Mouse (Mus musculus): ENCODE data around the gene Peg12. TPM values are rescaled to one million over a fixed set of nuclear protein-coding genes. Genes with fewer than 3 reads are reported as not detected.
A peak's percentile ranks its signal among the peaks of the same experiment; 100 is the strongest.

The Peg12 gene
- polyA plus RNA-seq, 1 experiment: 0.47 TPM

DNA sequence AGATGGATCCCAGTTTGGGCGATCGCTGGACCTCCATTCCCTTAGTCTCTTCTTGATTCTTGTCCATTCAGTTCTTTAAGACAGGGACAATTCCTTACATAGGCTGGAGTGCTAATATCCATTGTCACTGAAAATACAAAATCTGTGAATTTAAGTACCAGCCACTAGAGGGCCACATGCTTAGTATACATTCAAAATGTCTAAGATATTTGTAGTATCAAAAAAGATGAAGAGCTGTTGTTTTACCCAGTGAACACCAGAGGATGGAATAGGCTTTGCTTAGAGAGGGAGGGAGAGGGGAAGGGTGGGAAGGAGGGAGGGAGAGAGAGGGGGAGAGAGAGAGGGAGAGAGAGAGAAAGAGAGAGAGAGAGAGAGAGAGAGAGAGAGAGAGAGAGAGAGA is 27.9 kb downstream of the Peg12 start:
- Histone ChIP-seq H3K4me3 (ENCODE audit: low read depth, low read length) (no peak overlapping the region), H3K36me3 (ENCODE audit: control insufficient read depth, insufficient read depth, low read length) (no peaks in the 10 kb centered on the region), H3K4me1 (ENCODE audit: control insufficient read depth, insufficient read depth, insufficient read length, low read length) (no peaks in the 10 kb centered on the region), H3K27ac (ENCODE audit: insufficient read depth, low read depth, low read length) (no peak overlapping the region), H3K27me3 (ENCODE audit: control insufficient read depth, insufficient read depth, low read length) (no peaks in the 10 kb centered on the region)
- no peak for TF ChIP-seq POLR2A (IDR thresholded peaks at IDR 0.05; ENCODE audit: low read depth, low read length)
- no peak for TF ChIP-seq CTCF (IDR thresholded peaks at IDR 0.05; ENCODE audit: extremely low read depth, insufficient read length, insufficient replicate concordance, low read depth, low read length)
- 64% methylated on average over 2 of the region's 2 CpGs for WGBS

DNA sequence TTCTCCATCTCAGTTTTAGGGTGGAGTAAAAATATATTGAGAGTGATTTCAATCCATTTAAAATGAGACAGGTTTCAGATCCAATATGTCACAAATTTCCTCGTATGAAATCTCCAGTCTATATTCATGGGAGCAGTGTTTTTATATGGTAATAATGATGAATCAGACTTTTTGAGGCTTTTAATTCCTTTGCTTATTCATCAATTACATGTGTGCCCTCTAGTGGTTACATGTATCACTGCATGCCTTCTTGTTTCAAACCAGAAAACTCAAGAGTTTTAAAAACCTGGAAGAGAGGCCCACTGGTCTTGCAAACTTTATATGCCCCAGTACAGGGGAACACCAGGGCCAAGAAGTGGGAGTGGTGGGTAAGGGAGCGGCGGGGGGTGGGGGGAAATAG is 31.1 kb downstream of the Peg12 start:
- Histone ChIP-seq H3K4me3 (ENCODE audit: low read depth, low read length) (no peak overlapping the region), H3K4me1 (ENCODE audit: control insufficient read depth, insufficient read depth, insufficient read length, low read length) (no peaks in the 10 kb centered on the region), H3K27me3 (ENCODE audit: control insufficient read depth, insufficient read depth, low read length) (no peaks in the 10 kb centered on the region), H3K27ac (ENCODE audit: insufficient read depth, low read depth, low read length) (no peak overlapping the region), H3K36me3 (ENCODE audit: control insufficient read depth, insufficient read depth, low read length) (no peaks in the 10 kb centered on the region)
- TF ChIP-seq POLR2A (IDR thresholded peaks at IDR 0.05; ENCODE audit: low read depth, low read length) (no peak), CTCF (IDR thresholded peaks at IDR 0.05; ENCODE audit: extremely low read depth, insufficient read length, insufficient replicate concordance, low read depth, low read length) (no peak)
- WGBS: 49% methylated on average over 3 of the region's 3 CpGs

DNA sequence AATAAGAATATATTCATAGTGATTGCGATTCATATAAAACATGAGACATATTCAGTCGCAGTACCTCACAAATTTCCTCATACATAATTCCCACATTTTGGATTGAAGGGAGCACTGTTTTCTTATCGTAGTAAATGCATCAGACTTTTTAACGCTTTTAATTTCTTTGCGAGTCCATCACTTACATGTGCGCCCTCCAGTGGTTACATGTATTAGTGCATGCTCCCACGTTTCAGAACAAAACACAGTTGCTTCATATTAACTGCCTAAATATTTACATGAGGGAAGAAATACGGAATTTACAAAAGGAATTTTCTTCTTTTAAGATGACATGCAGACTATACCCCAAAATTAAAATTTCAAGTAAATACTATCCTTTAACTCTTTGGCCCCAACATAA is 36.0 kb downstream of the Peg12 start:
- no peaks in the 10 kb centered on the region for H3K27me3 ChIP-seq (ENCODE audit: control insufficient read depth, insufficient read depth, low read length)
- H3K4me3 ChIP-seq (ENCODE audit: low read depth, low read length): no peak overlapping the region
- H3K27ac ChIP-seq (ENCODE audit: insufficient read depth, low read depth, low read length): no peak overlapping the region
- H3K36me3 ChIP-seq (ENCODE audit: control insufficient read depth, insufficient read depth, low read length): no peaks in the 10 kb centered on the region
- WGBS: 24% methylated on average over 8 of the region's 8 CpGs
- H3K4me1 ChIP-seq (ENCODE audit: control insufficient read depth, insufficient read depth, insufficient read length, low read length): no peaks in the 10 kb centered on the region
- TF ChIP-seq POLR2A (IDR thresholded peaks at IDR 0.05; ENCODE audit: low read depth, low read length) (no peak), CTCF (IDR thresholded peaks at IDR 0.05; ENCODE audit: extremely low read depth, insufficient read length, insufficient replicate concordance, low read depth, low read length) (no peak)

DNA sequence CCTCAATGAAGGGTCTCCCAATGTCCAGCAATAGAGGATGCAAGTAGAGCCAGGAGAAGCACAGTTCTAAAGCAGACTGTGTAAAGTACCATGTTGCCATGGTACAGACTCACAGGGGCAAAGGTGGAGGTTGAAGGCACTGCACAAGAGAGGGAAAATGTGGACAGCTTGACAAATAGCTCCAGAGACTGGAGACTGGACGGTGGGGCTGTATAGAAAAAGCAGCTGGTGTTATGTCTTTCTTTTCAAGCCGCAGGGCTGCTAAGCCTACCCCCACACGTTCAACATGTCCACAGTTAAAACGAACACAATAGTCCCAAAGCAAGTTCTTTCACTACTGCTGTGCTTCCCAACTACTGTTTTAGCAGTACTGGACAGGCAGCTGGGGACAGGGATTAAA is 41.1 kb downstream of the Peg12 start:
- no peak overlapping the region for H3K4me3 ChIP-seq (ENCODE audit: low read depth, low read length)
- whole genome bisulfite sequencing: 51% methylated on average over 4 of the region's 4 CpGs
- no peak for TF ChIP-seq POLR2A (IDR thresholded peaks at IDR 0.05; ENCODE audit: low read depth, low read length)
- no peak for TF ChIP-seq CTCF (IDR thresholded peaks at IDR 0.05; ENCODE audit: extremely low read depth, insufficient read length, insufficient replicate concordance, low read depth, low read length)
- no peak overlapping the region for H3K27ac ChIP-seq (ENCODE audit: insufficient read depth, low read depth, low read length)
- H3K4me1 ChIP-seq (ENCODE audit: control insufficient read depth, insufficient read depth, insufficient read length, low read length): no peaks in the 10 kb centered on the region; the same call in 1 of the 2 replicates
- H3K36me3 ChIP-seq (ENCODE audit: control insufficient read depth, insufficient read depth, low read length): no peaks in the 10 kb centered on the region
- H3K27me3 ChIP-seq (ENCODE audit: control insufficient read depth, insufficient read depth, low read length): no peaks in the 10 kb centered on the region

DNA sequence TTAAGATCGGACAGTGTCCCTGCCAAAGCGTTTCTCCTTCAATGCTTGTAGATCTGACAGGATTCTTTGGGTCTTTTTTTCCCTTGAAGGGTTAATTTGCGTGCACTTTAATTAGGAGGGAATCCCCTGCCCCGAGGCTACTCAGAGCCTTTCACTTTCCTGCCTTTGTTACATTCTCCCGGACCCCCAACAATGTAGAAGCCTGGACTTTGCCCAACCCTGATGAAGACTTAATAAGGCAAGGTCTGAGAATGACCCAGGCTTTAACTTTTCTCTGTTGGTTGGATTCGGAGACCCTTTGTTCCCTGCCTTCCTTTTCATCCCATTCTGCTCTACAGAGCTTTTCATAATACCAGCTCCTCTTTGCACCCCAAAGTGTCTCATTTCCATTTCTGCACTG is 43.7 kb downstream of the Peg12 start:
- H3K27ac ChIP-seq (ENCODE audit: insufficient read depth, low read depth, low read length): no peak overlapping the region
- H3K36me3 ChIP-seq (ENCODE audit: control insufficient read depth, insufficient read depth, low read length): no peaks in the 10 kb centered on the region
- H3K4me3 ChIP-seq (ENCODE audit: low read depth, low read length): no peak overlapping the region
- H3K27me3 ChIP-seq (ENCODE audit: control insufficient read depth, insufficient read depth, low read length): no peaks in the 10 kb centered on the region
- TF ChIP-seq CTCF (IDR thresholded peaks at IDR 0.05; ENCODE audit: extremely low read depth, insufficient read length, insufficient replicate concordance, low read depth, low read length) (no peak), POLR2A (IDR thresholded peaks at IDR 0.05; ENCODE audit: low read depth, low read length) (no peak)
- WGBS: 72% methylated on average over 6 of the region's 6 CpGs
- no peaks in the 10 kb centered on the region; the same call in 1 of the 2 replicates for H3K4me1 ChIP-seq (ENCODE audit: control insufficient read depth, insufficient read depth, insufficient read length, low read length)

DNA sequence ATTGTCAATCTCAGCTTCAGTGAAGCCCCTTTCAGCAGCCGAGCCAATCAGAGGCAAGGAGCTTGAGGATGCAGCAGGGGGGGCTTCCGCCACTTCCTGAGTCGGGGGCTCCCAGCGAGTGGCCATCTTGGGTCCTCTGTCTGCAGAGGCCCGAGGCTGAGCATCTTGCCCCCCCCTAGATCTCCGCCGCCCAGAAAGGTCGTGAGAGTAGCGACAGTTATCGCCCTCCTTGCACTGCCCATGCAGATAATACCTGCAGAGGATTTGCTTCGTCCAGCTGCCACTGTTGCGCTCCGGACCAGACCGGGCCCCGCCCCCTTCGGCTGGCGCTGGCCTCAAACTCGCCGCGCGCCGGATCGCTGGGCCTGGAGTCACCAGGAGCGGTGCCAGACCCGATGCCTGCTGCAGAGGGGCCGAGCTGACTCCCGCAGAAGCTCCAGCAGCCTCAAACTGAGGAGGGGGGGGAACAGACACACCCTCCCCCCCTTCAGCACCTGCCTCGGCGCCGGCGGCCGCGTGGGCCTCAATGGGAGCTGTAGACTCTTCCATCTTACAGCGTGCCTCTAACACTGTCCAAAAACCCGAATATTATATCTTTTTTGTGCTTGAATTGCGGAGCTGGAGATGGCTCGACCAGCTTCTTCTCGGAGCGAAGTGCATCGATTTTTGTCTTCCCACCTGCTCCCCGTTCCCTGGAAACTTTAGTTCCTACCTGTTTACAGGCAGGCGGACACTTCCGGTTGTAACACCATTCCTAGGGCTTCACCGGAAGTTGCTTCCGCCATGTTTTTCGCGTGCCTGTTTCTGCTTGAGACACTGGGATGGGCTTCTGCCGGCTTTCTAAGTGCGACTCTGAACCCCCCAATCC is 44.6 kb downstream of the Peg12 start, which contains the start of gene Mkrn3:
TSS of gene Mkrn3 (minus strand) at position 647 of the 868 bp plus-strand sequence.
- H3K4me3 ChIP-seq (ENCODE audit: low read depth, low read length): peak within 1 kb of the TSS; percentile 69
- no peak for TF ChIP-seq CTCF (IDR thresholded peaks at IDR 0.05; ENCODE audit: extremely low read depth, insufficient read length, insufficient replicate concordance, low read depth, low read length)
- no peak; the same call in 1 of the 2 replicates for TF ChIP-seq POLR2A (IDR thresholded peaks at IDR 0.05; ENCODE audit: low read depth, low read length)
- no peak within 1 kb of the TSS for H3K27ac ChIP-seq (ENCODE audit: insufficient read depth, low read depth, low read length)
- H3K27me3 ChIP-seq (ENCODE audit: control insufficient read depth, insufficient read depth, low read length): no peaks in the 10 kb centered on the region
- H3K36me3 ChIP-seq (ENCODE audit: control insufficient read depth, insufficient read depth, low read length): no peaks in the 10 kb centered on the region
- 34% methylated on average over 49 of the region's 49 CpGs for WGBS
- no peaks in the 10 kb centered on the region; the same call in 1 of the 2 replicates for H3K4me1 ChIP-seq (ENCODE audit: control insufficient read depth, insufficient read depth, insufficient read length, low read length)

DNA sequence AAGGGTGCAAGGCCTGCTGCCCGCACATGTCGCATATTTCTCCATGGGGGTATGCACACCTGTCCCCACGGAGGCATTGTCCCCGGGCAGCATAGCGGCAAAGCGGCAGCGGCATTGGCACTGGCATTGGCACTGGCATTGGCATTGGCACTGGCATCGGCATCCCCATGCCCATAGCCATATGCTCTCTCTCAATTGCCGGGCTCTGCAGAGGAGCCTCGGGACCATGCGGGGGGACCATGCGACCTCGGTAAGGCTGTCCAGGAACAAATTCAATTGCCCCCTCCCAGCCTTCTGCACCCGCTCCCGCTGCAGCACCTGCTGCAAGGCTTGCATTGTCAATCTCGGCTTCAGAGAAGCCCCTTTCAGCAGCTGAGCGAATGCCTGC is 45.2 kb downstream of the Peg12 start:
- WGBS: 69% methylated on average over 17 of the region's 17 CpGs
- TF ChIP-seq POLR2A (IDR thresholded peaks at IDR 0.05; ENCODE audit: low read depth, low read length) (no peak), CTCF (IDR thresholded peaks at IDR 0.05; ENCODE audit: extremely low read depth, insufficient read length, insufficient replicate concordance, low read depth, low read length) (no peak)

More for the DNA sequence above, 45.2 kb downstream of the Peg12 start:
- H3K27me3 ChIP-seq (ENCODE audit: control insufficient read depth, insufficient read depth, low read length): no peaks in the 10 kb centered on the region
- H3K4me3 ChIP-seq (ENCODE audit: low read depth, low read length): peak overlapping the region; percentile 69
- no peak overlapping the region for H3K27ac ChIP-seq (ENCODE audit: insufficient read depth, low read depth, low read length)
- H3K36me3 ChIP-seq (ENCODE audit: control insufficient read depth, insufficient read depth, low read length): no peaks in the 10 kb centered on the region
- H3K4me1 ChIP-seq (ENCODE audit: control insufficient read depth, insufficient read depth, insufficient read length, low read length): no peaks in the 10 kb centered on the region; the same call in 1 of the 2 replicates
